Mouse (Mus musculus): Measurements from ENCODE around the gene Nova2.

The Nova2 gene

DNA sequence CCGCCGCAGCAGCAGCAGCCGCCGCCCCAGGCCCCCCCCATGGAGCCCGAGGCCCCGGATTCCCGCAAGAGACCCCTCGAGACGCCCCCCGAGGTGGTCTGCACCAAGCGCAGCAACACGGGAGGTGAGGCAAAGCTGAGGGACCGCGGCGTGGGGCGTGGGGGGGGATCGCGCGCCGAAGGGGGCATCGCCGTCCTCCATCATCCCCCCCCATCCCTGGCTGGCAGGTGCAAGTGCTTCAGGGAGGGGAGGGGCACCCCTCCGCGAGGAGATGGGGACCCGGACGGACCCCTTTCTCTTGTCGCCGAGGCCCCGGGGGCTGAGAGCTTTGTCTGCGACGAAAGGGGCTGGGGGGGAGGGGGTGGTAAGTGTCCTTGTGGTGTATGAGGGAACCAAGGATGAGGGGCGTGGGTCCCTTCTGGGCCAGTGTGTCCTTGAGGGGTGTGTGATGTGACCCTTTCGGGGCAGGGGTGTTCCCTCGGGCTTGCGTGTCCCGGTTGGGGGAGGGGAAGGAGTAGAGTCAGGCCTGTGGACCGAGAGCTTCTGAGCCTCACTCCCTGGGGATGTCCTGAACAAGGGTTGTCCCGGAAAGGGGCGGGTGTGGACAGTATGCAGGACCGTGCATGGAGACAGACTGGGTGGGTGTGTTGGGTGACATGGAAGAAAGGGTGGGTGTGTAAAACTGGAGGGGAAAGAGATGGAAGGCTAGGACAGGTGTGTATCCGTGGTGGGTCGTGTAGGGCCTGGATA lies 528 bp downstream of the Nova2 start:
- DNase-seq = peak; percentile 78

- DNase-seq = peak; percentile 64
Measured at GRCm38 (mm10) chr7:18926911-18927310, 1.2 kb downstream of the Nova2 start.

DNA sequence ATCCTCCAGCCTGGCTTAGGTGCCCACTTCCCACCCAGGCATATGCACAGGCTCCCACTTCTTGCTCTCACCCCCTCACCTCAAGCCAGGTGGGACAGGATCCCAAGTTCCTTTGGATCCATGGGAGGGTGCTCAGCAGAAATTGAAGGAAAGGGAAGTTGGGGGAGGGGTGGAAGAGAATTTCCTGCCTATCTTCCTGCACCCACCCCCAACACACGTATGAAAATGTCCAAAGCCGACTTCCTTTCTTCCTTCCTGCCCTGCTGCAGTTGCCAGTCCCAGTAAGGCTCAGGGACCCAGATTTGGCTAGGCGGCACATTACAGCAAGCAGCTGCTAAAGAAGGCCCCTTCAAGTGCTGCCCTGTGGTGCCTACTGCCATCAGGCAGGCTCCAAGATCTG lies 2.1 kb downstream of the Nova2 start:
- no peak for DNase-seq

- no peak for DNase-seq
Measured at GRCm38 (mm10) chr7:18942376-18942775, 16.7 kb downstream of the Nova2 start.

- DNase-seq = no peak
Measured at GRCm38 (mm10) chr7:18942815-18943214, 17.1 kb downstream of the Nova2 start.

DNA sequence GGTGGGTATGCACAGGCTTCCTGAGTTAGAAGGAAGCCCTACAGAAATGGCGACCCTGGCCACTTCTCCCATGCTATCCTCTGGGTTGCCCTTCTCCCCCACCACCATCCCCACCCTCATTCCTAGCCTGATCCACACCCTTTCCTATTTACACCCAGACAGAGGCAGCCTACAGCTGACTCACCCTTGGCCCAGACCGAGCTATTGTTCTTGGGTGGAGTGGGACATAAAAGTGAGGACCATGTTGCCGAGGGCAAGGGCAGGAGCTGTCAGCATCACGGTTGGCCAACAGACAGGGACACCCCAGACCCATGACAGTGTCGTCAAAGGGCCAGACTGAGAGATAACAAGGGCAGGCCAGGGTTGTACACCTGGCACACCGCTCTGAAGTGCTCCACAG lies 22.5 kb downstream of the Nova2 start:
- no peak for DNase-seq

- no peak for DNase-seq
Measured at GRCm38 (mm10) chr7:18949781-18950522, 24.3 kb downstream of the Nova2 start.

GRCm38 (mm10) chr7:18950523-18951315 lies 25.0 kb downstream of the Nova2 start:
- DNase-seq = no peak

- no peak for DNase-seq
Measured at GRCm38 (mm10) chr7:18951397-18951796, 25.7 kb downstream of the Nova2 start.

GRCm38 (mm10) chr7:18957569-18958383 lies 32.1 kb downstream of the Nova2 start:
- peak; percentile 82 for DNase-seq

DNA sequence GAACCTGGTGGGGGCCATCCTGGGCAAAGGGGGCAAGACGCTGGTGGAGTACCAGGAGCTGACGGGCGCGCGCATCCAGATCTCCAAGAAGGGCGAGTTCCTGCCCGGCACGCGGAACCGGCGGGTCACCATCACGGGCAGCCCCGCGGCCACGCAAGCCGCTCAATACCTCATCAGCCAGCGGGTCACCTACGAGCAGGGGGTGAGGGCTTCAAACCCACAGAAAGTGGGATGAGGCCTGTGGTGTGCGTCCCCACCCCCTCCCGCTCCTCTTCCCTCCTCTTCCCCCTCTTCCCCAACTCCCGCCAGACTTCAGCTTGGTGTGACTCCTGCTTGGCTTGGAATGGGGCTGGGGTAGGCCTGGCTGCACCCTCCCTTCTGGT lies 32.7 kb downstream of the Nova2 start:
- peak; percentile 73 for DNase-seq

DNA sequence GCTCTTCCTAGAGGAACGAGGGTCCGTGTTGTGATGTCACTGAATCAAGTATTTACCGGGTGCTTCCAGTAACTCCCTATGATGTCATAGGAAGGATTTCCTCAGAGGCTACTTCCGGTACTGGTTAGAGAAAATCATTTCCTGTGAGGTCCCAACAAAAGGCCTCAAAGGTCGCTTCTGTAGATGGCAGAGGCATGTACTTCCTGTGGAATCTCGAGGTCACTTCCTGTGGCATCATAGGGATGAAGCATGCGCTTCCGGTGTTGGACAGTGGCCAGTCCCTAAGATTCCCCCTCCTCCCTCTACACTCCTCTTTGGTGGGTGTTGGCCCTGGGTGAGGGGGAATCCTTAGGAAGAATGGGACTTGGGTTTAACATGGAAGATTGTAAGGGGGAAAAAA lies 33.8 kb downstream of the Nova2 start:
- peak; percentile 40 for DNase-seq

- no peak for DNase-seq
Measured at GRCm38 (mm10) chr7:18962171-18962792, 36.6 kb downstream of the Nova2 start.

DNA sequence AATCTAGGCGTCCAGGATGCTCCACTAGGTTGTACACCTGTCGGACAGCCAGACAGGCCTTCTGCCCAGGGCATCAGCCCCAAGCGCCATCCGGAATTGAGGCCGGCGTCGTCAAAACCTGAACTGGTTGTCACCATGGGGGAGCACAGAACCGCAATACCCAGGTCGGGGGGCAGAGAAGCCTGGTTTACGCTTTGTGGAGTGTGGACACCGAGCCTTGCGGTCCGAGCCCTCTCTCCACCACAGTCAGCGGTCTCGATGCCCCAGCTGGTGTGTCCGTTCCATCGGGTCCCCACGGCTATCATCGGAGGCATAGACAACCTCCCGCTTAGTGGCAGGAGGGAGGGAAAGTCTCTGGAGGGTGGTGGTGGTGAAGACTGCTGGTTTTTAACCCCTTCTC lies 37.1 kb downstream of the Nova2 start:
- no peak for DNase-seq

GRCm38 (mm10) chr7:18963294-18963843 lies 37.7 kb downstream of the Nova2 start:
- peak; percentile 41 for DNase-seq

- DNase-seq = no peak
Measured at GRCm38 (mm10) chr7:18965312-18965711, 39.6 kb downstream of the Nova2 start.

DNA sequence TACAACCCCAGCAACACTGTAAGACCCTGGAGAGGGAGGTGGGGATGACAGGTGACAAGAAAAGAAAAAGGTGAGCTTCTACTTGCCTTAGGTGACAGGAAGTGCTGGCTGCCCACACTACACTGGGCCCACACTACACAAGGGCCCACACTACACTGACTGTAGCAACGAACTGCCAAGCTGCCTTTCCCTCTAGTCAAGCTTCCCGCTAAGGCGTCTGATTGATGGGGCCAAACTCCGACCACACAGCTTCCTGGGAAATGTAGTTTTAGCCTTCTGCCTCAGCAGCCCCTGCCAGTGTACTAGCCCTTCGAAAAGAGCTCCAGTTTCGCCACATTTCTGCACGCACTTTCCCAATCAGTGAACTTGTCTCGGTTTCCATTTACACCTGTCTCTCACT lies 41.9 kb downstream of the Nova2 start:
- DNase-seq = no peak

GRCm38 (mm10) chr7:18970956-18971355 lies 45.3 kb downstream of the Nova2 start:
- no peak for DNase-seq

GRCm38 (mm10) chr7:18978381-18978780 lies 52.7 kb downstream of the Nova2 start:
- no peak for DNase-seq

DNA sequence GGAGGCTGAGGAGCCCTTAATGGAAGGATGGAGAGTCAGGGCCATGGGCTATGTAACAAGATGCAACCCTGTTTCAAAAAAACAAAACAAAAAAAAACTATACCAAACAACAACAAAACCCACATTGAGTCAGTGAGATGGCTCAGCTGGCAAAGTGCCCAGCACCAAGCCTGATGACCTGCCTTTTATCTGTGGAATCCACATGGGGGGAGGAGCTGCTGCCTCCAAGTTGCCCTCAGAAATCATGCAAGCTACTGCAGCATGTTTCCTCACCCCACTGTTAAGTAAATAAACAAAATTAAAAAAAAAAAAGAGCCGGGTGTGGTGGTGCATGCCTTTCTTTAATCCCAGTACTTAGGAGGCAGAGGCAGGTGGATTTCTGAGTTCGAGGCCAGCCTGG lies 60.8 kb downstream of the Nova2 start:
- DNase-seq = peak; percentile 31

GRCm38 (mm10) chr7:18987100-18987499 lies 61.4 kb downstream of the Nova2 start, which contains the start of gene Nanos2:
Gene Nanos2, plus strand, starts transcription at chr7:18987400.
- DNase-seq = no peak

DNA sequence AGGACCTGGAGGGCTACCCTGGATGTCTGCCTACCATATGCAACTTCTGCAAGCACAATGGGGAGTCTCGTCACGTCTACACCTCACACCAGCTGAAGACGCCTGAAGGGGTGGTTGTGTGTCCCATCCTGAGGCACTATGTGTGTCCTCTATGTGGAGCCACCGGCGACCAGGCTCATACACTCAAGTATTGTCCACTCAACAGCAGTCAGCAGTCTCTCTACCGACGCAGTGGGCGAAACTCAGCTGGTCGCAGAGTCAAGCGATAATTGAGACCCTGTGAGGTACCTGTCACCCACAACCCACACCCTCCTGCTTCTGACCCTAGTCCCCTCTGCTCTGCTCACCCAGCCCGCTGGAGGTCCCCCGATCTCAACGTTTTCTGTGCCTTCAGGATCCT lies 62.1 kb downstream of the Nova2 start:
- peak; percentile 58 for DNase-seq
